Mouse (Mus musculus): ENCODE measurements around the gene Traf6.

Gene Traf6

GRCm38 (mm10) chr2:101678236-101679021 is at the start of gene Traf6:
TSS of gene Traf6 (plus strand) at chr2:101678429.
- DNase-seq, result peak; percentile 68

GRCm38 (mm10) chr2:101638979-101639839 is 39.0 kb upstream of the Traf6 start:
- no peak for DNase-seq

GRCm38 (mm10) chr2:101639840-101640350 is 38.3 kb upstream of the Traf6 start:
- no peak for DNase-seq

GRCm38 (mm10) chr2:101645841-101646240 is 32.4 kb upstream of the Traf6 start:
- DNase-seq, result no peak

- DNase-seq, result no peak
Measured at GRCm38 (mm10) chr2:101648361-101648760, 29.9 kb upstream of the Traf6 start.

- peak; percentile 75 for DNase-seq
Measured at GRCm38 (mm10) chr2:101649114-101649671, 29.0 kb upstream of the Traf6 start, which contains the start of the genes Rag1 and B230118H07Rik. TSS of gene Rag1 (minus strand) at chr2:101649501. TSS of gene B230118H07Rik (minus strand) at chr2:101649532.

GRCm38 (mm10) chr2:101650446-101650845 is 27.8 kb upstream of the Traf6 start:
- DNase-seq, result no peak

- DNase-seq, result no peak
Measured at GRCm38 (mm10) chr2:101652204-101652920, 25.9 kb upstream of the Traf6 start.

- DNase-seq, result peak; percentile 78
Measured at GRCm38 (mm10) chr2:101652921-101653597, 25.2 kb upstream of the Traf6 start.

GRCm38 (mm10) chr2:101660536-101660935 is 17.7 kb upstream of the Traf6 start:
- DNase-seq, result no peak

- peak; percentile 70 for DNase-seq
Measured at GRCm38 (mm10) chr2:101665058-101665702, 13.0 kb upstream of the Traf6 start.

GRCm38 (mm10) chr2:101665703-101666092 is 12.5 kb upstream of the Traf6 start:
- DNase-seq, result no peak

GRCm38 (mm10) chr2:101668751-101669150 is 9.5 kb upstream of the Traf6 start:
- DNase-seq, result no peak

GRCm38 (mm10) chr2:101673547-101673946 is 4.7 kb upstream of the Traf6 start:
- no peak for DNase-seq

GRCm38 (mm10) chr2:101679164-101679784 is 1.0 kb downstream of the Traf6 start:
- DNase-seq, result no peak

- DNase-seq, result peak; percentile 16
Measured at GRCm38 (mm10) chr2:101684421-101684820, 6.2 kb downstream of the Traf6 start.

- DNase-seq, result no peak
Measured at GRCm38 (mm10) chr2:101688011-101688410, 9.8 kb downstream of the Traf6 start.

- DNase-seq, result no peak
Measured at GRCm38 (mm10) chr2:101690252-101690827, 12.1 kb downstream of the Traf6 start.

GRCm38 (mm10) chr2:101693043-101693442 is 14.8 kb downstream of the Traf6 start:
- no peak for DNase-seq

- no peak for DNase-seq
Measured at GRCm38 (mm10) chr2:101693577-101694215, 15.5 kb downstream of the Traf6 start.

All from cerebellum, adult 11 months (tissue).